Mouse (Mus musculus) lung, postnatal 0 days (tissue): Measurements from ENCODE around the gene Gjb5.
A peak's percentile ranks its signal among the peaks of the same experiment; 100 is the strongest.

Experiments used
- CTCF ChIP-seq: IDR thresholded peaks from 2 replicates; pipeline ENCODE4 v1.5.1; 2016; ENCODE audit warnings: antibody characterized with exemption, mild to moderate bottlenecking
- EP300 ChIP-seq: IDR thresholded peaks from 2 replicates; pipeline ENCODE4 v1.6.1; 2016; ENCODE audit warnings: antibody characterized with exemption, mild to moderate bottlenecking, control low read depth

DNA sequence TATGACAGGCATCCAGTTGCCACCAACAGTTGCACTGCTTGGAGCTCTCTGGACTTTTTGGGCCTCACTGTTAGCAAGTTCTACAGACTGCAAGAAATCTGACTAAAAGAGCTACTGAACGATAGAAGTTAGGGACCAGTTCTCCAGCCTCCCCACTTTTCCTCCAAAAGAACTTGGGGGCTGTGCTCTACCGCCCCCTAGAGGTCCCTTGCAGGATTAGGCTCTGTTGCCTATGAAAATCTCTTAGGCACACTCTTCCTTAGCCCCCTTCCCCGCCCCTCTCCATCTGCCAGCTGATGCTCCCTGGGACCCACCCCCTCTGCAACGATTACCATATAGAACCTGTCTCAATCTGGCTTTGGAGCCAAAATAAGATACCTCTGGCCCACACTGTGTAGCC lies 5.3 kb upstream of the Gjb5 start:
- TF ChIP-seq CTCF: peak; percentile 54
- no peak for TF ChIP-seq EP300
